Mouse (Mus musculus) spleen, postnatal 10 days (tissue): Measurements from ENCODE around the gene Rtn4rl1.

ENCODE experiments used
- DNase-seq, 2 experiments: peaks; one replicate each; pipeline ENCODE4 v3.0.0; 2021 to 2022; ENCODE audit warnings: low spot score in 2 of 2

Rtn4rl1 gene

GRCm38 (mm10) chr11:75184986-75185385, 8.6 kb upstream of the Rtn4rl1 start:
- no peak for DNase-seq

DNA sequence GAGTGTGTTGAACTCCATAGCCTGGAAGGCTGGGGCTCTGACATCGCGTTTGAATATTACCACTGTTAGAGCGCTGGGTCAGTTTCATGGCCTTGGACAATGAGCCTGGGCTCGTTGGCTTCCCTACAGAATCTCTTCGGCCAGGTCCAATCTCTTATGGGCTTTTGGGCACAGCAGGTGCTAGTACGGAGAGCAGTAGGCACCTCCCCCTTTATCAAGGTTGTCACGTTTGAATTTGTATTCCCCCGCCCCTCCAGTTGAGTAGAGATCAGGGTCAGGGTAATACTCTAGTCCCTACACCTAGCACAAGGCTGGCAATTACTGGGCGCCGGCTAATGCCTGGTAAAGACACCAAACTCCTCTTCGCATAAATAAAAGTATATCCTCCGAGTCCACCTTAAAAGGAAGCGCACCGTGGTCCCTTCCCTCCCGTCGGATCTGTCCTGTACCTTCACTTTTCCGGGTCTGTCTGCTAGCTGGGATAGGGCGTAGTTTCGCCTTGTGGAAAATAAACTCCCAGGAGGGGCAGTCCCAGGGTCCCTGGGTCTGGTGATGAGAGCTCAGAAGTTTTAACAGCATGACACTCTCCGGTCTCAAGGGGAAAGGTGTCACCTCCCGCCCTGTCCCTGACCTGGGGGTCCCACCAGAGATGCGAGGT, 3.7 kb upstream of the Rtn4rl1 start:
- no peak for DNase-seq

- peak; percentile 63 to 90 for DNase-seq
These were observed 3.2 kb upstream of the Rtn4rl1 start for GRCm38 (mm10) chr11:75190371-75190724.

- DNase-seq = no peak
These were observed 2.6 kb upstream of the Rtn4rl1 start, which contains the start of gene Dph1 for GRCm38 (mm10) chr11:75190905-75191441. TSS of gene Dph1 (minus strand) at chr11:75191241.

- no peak for DNase-seq
These were observed 1.7 kb upstream of the Rtn4rl1 start for GRCm38 (mm10) chr11:75191841-75192240.

GRCm38 (mm10) chr11:75192336-75193214, 1.0 kb upstream of the Rtn4rl1 start:
- peak; percentile 41 to 80 for DNase-seq

GRCm38 (mm10) chr11:75194121-75194849, 702 bp downstream of the Rtn4rl1 start:
- peak in 1 of 2 experiments; percentile 27 for DNase-seq

DNA sequence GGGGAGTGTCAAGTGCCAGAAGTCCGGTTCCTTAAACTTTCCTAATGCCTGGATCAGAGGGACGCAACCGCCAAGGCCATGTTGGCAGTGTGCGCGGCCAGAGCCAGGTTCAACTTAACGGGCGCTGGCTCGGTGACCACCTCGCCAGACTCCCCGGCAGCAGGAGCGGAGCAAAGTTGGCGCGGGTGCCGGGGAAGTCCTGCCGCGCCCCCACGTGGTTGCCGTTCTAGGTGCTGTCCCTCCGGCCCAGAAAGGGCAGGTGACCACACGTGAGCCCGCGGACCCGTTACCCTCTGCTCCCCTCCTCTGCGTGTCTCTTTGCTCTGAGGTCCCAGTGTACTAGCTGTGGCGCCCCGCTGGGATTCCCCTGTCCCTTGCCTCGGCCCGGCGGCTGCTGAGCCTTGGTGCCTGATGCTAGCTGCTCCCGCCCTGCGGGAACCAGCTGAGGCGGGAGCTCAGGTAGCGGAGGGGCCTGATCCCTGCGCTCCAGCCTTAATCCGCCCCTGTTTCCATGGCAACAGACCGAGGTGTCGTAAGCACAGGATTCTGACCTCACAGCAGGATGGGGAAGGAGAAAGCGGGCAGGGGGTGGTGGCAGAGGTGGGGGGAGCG, 1.4 kb downstream of the Rtn4rl1 start:
- DNase-seq = peak; percentile 32 to 56

DNA sequence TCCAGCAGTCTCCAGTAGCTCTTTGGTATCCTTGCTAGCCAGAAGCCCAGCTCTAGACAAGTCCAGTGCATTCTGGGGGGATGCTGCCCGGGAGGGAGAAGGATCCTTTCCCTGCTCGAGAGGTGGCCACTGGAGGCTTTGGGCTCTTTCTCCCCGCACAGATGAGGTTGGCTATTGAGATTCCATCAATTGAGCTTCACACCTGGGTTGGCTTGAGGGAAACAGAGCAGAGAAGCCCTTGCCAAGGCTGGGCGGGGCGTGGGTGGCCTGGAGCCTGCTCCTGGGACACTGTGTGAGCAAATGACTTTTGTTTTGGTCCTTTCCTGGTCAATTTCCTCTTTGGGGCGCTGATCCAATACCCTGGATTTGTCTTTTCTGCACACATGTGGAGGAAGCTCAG, 2.5 kb downstream of the Rtn4rl1 start:
- no peak for DNase-seq

DNA sequence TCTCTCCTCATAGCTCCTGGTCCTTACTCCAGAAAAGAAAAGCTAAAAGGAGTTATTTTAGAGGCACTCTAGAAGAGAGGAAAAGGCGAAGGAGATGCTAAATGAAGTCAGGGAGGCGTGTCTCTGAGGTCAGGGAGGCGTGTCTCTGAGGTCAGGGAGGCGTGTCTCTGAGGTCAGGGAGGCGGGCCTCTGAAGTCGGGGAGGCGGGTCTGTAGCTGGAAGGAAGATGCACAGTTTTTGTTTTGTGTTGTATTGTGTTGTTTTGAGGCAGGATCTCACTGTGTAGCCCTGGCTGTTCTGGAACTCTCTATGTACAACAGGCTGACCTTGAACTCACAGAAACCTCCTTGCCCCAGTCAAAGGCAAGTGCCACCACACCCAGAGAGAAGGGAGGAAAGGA, 4.4 kb downstream of the Rtn4rl1 start:
- DNase-seq = no peak

GRCm38 (mm10) chr11:75198792-75199191, 5.2 kb downstream of the Rtn4rl1 start:
- DNase-seq = no peak

- no peak for DNase-seq
These were observed 6.4 kb downstream of the Rtn4rl1 start for GRCm38 (mm10) chr11:75199951-75200350.

DNA sequence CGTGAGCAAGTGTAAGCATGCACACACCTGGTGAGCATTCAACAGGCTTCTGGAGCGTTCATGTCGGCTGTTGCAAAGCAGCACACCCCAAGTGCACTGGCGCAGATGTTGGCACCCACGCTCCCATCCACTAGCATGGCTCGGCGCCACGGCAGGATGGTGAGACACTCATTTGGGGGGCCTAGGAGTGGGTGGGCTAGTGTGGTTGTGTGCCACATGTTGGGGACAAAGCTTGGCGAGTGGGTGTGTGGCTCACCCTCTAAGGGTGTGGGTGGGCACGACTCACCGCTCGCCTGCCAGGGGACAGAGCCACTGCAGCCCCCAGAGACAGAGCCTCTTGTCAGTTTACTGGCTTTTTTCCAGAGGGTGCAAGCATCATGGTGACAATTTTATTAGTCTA, 7.4 kb downstream of the Rtn4rl1 start:
- no peak for DNase-seq

DNA sequence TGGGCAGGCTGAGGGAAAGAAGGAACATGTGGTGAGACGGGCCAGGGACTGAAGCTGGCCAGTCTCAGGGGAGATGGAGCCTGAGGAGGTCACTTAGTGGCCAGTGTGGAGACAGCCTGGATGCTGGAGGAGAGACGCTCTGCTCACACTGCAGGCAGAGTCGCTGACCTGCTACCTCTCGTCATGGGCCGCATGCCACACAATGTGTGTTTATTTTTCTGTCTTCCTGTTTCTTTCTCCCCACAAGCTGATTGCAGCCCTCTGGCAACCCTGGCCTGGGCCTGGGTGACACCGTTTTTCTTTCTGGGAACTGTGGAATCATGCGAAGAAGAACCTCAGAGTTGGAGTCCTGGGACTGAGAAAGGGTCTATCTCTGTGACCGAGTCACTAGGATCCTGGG, 8.1 kb downstream of the Rtn4rl1 start:
- DNase-seq = no peak

DNA sequence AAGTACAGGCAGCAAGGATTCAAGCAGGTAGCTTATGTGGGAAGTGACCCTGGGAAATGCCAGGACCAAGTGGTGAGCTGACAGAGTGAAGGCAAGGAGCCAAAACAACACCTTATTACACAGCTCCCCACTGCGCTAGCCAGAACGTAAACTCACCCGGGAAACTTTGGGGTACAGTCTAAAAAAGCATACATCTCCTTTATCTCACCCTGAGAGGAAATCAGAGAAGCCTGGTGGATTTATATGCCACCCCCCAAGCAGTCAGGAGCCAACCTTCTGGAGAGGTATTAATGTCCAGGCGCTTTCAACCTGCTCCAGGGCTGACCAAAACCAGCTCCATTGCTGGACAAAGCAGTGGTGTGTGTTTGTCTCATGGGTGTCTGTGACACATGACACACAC, 10.3 kb downstream of the Rtn4rl1 start:
- no peak for DNase-seq

DNA sequence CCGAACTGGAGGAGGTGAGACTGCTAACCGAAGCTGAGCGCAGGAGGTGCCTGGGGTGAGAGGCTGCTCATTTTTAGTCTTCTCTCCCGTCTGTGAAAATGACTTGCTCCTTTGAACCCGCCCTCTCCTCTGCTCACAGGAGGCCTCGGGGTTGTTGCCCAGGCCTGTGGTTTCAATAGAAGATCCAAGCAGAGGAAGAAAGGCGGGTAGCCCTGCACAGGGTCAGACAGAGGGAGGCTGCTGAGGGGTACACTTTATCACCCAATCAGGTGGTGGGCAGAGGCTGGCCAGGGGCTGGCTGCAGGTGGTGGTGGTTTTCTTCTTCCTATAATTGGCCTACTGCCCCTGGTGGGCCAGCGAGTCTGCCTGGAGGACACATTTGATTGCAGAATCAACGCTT, 10.9 kb downstream of the Rtn4rl1 start:
- DNase-seq = no peak

DNA sequence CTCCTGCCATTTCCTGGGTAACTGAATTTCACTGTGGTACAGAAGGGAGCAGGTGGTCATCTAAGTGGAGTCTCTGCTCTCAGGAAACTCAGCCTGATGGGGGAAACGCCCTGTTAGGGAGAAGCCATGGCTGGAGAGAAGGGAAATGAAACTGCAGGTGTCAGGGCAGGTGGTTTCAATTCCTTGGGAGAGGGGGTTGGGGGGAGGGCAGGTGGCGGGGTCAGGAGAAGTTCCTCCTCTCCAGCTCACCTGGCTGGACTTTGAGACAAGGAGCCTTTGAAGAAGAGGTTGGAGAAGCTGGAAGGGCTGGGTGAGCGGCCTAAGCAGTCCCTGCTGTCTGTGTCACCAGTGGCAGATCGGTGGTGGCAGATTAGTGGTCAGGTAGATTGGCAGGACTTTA, 12.8 kb downstream of the Rtn4rl1 start:
- no peak for DNase-seq

GRCm38 (mm10) chr11:75209363-75209762, 15.8 kb downstream of the Rtn4rl1 start:
- no peak for DNase-seq

DNA sequence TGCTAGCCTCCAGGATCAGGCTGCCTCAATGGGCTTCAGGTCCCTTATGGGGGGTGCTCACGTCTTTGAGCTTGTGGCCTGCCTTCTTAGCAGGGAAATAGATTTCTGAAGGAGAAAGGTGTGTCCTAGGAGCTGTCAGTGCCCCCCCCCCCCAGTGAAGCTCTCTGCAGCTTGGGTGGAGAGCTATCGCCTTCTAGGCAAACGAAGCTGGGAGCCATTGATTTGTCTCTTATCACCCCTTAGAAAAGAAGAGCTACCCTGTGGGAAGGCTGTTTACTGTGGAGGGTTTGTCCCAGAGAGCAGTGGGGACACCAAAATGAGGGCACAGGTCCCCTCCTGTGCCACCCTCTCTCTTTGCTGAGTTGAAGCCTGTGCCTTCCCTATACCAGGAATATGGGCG, 16.5 kb downstream of the Rtn4rl1 start:
- no peak for DNase-seq

- no peak for DNase-seq
These were observed 17.2 kb downstream of the Rtn4rl1 start for GRCm38 (mm10) chr11:75210755-75211154.

- no peak for DNase-seq
These were observed 18.6 kb downstream of the Rtn4rl1 start for GRCm38 (mm10) chr11:75212031-75212667.
